Mouse (Mus musculus) cerebellum, adult 11-12 months (tissue): Measurements from ENCODE around the gene Wdr60.

Experiments
- DNase-seq: peaks from one replicate; pipeline ENCODE4 v3.0.0; 2022

Gene Wdr60

DNA sequence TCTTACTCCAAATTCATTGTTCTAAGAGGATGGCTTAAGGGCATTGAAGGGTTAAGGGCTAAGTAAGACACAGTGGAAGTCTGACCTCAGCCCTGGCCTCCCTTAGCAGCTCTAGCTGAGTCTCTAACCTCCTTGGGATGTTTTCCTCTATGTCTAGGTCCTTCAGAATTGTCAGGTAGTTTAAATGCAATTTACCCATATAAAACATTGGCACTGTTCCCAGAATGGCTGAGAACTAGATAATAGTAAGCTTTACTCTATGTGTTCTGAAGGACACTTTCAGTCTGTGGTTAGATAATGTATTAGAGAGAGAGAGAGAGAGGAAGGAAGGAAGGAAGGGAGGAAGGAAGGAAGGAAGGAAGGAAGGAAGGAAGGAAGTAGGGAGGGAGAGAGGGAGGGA is 80.4 kb downstream of the Wdr60 start:
- no peak for DNase-seq

DNA sequence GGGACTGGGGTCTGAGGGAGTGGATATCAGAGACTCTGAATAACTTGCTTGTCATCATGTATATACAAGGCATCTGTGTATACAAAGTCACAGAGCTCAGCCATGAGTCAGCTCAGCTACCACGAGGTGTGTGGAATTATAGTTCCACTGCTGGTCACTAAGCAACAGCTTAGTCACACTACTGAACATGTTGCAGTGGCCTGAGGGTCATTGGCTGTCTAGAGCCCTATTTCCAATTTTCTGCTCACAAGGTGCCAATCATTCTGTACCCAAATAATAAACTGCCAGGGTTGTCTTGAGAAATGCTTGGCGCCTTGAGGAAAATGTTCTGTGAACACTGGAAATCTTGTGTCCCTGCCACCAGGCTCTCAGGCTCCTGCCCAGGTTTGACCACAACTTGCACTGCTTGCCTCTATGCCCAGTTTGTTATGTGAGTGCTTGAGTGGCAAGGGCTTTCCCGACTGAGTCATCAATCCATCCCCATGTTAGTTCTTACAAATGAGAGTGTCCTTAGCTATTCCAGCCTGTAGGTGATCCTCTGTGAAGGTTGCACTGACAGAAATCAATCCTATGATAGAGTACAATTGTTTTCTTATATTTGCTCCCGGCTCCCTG is 81.3 kb downstream of the Wdr60 start:
- DNase-seq, result no peak

DNA sequence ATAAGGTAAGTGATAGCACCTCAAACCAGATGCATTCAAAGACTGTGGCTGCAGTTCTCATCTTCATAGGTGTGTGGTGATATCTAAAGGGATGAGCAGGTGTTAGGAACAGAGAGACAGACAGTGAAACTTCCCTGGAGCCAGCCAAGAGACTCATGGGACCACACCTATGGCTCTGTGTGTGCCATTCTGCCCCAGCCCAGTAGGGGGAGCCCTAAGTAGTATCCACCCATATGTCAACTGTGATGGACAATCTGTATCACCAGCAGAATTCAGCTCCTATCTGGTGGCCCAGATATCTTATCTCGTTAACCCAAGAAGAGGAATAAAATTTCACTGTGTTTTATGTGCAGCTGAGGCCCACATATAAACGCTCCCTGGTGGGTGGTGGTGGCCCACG is 85.9 kb downstream of the Wdr60 start:
- no peak for DNase-seq

DNA sequence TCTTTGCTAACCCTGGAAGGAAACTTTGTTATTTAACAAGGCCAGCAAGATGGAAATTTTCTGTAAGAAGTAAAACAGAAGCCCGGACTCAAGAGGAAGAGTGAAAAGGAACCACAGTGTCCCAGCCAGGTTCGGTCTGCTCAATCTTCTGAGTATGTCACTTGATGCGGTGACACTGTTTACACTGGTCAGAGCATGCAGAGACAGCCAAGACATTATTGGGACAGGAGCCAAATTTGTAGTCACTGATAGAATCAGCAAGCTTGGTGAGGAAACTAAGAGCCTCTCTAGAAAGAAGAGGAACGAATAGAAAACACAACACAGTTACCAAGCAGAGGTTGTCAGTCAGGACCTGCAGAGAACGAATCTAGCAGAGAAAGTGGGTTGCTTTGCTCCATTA is 93.2 kb downstream of the Wdr60 start:
- DNase-seq, result no peak

DNA sequence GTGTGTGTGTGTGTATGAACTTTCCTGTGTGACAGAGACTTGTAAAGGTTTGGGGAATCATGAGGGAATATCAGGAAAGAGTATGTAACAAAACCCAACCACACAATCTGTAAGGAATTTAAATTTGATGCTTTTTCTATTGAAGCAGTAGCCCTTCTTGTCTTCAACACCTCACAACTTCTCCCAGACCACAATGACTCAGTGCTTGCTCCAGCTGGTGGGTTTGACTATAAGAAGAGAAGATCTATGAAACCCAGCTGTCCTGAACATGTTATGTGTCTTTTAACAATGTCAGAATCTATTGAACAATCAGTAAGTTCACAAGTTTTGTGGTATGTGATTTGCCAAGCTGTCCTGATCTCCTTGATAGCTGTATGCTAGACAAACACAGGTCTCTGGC is 97.5 kb downstream of the Wdr60 start:
- DNase-seq, result no peak

DNA sequence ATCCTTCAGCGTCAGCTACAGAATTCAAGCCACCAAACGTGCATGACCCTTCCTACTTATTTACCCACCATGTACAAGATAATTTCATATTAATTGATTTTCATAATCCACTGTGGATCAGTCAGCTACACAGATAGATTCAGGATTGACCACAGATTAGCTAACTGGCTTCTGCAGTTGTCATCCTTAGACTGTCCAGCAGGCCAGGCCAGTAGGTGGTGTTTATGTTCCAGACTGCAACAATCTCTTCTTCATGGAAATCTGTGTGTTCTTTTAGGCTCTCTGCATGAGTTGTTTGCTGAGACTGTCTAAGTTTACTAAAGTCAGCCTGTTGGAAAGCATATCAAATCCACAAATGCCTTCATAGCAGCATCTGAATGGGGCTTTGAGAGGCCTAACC is 103.1 kb downstream of the Wdr60 start:
- no peak for DNase-seq

DNA sequence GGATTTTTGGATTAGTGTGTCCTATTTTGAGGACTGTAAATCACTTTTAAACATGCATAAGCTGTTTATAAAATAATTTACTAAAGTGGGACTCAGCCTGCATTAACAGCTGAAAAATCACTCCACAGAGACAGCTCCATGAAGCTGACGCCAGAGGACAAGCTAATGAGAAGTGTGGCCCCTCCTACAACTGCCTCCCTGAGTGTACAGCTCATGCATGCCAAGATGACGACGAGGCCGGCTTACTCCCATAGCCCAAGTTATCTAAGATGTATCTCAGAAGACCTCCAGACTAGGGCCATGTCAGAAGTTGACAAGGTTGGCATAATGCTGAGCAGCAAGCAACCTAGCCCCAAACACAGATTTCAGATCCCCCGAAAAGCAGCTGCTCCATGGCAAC is 103.6 kb downstream of the Wdr60 start:
- no peak for DNase-seq

DNA sequence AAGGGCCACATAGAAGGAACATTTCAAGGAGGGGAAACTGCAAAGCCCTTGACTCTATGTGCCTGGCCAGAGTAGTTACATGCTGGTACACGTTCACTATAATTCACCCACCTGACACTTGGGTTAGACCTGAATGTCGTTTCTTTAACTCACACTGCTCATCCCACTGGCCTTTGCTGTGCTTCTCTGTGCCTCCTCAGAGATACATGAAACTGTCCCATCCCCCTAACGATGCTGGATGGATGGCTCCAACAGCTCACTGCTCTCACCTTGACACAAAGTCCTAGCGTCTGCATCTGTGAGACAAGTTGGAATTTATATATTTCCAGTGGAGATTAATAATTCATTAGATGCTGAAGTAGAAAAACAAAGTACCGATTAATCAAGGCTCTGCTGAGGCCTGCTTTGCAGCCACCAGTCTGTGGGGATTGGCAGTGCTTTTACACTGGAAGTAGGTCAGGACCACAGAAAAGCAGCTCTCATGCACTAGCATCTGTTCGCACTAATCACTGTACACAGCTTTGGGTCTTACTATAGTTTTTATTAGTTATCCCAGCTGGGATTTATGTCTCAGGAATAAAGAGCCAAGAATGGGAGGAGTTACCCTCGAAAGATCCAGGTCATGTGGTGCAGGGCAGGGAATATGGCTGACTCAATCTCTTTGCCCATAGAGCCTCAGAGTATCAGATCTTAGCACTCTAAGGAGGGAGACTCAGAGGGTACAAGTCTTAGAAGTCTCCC is 105.9 kb downstream of the Wdr60 start:
- no peak for DNase-seq
